Mouse (Mus musculus): ENCODE data around the gene Nova1. TPM values are rescaled to one million over a fixed set of nuclear protein-coding genes. Genes with fewer than 3 reads are reported as not detected.

Nova1 gene
- total RNA-seq, 2 experiments from 2014 or later: 6.1 to 7.8 TPM

DNA sequence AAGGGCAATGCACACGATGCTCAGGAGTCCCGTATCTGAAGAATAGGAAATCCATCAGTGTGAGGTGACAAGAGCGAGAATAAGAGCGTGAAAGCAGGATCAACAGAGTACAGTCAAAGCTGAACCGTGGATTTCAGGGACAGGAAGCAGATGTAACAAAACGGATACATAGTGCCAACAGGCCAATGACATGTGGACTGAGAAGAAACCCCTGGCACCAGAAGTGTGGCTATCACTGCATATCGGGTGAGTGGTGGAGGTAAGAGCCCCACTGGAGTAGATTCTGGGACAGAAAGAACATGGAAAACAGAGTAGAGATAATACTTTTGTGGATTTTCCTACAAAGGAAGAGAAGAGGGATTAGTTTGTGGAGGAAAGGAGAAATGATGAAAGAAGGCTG lies 109.3 kb downstream of the Nova1 start:
- intact Hi-C loops (cut with DNase I; ENCODE audit: low total_unique reads): no loop called here
- no peak for DNase-seq

DNA sequence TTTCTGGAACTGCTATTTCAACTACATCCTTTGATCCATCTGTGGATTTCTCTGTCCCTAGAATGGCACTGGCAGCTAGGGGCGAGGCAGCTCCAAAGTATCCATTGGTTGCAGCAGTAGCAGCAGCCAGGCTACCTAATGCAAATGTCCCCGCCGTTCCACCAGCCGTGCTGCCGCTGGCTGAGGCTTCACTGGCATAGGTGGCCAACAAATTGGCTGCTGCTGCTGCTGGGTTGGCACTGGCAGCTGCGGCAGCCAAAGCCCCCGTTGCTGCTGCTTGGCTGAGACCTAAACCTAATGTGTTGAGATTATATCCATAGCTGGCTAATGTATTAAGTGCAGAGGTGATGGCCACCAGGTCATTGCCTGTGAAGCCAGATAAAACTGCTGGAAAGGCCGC lies 118.5 kb downstream of the Nova1 start:
- no peak for DNase-seq
- intact Hi-C loops (cut with DNase I; ENCODE audit: low total_unique reads): no loop called here

- intact Hi-C loops (cut with DNase I; ENCODE audit: low total_unique reads): no loop called here
- no peak for DNase-seq
Observed at GRCm38 (mm10) chr12:46676341-46676740, 142.4 kb downstream of the Nova1 start.

DNA sequence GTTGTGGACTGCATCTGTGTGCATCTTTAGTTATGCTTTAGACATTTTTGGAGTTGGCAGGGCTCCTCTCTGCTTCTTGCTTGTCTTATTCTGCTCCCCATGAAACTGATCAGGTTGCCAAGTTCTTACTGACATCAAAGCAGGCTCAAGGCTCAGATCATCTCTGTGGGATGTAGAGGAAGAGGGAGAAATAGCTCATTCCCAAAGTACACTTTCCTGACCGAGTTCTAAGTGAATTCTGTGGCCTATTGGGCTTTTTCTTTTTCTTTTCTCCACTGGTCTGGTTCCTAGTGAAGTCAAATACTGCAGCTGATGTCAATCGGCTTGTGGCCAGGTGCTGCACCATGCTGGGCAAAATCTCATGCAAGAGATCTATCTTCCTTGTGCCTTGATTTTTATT lies 152.0 kb downstream of the Nova1 start:
- no peak for DNase-seq
- intact Hi-C loops (cut with DNase I; ENCODE audit: low total_unique reads): no loop called here

- intact Hi-C loops (cut with DNase I; ENCODE audit: low total_unique reads): no loop called here
Observed at GRCm38 (mm10) chr12:46646139-46646611, 172.6 kb downstream of the Nova1 start.

GRCm38 (mm10) chr12:46645365-46645962 lies 173.3 kb downstream of the Nova1 start:
- no peak for DNase-seq
- intact Hi-C loops (cut with DNase I; ENCODE audit: low total_unique reads): no loop called here

More at GRCm38 (mm10) chr12:46646139-46646611, 172.6 kb downstream of the Nova1 start:
- no peak for DNase-seq
